15 mouse cellular contexts compared by ENCODE assay signal in the genomic region with DNA sequence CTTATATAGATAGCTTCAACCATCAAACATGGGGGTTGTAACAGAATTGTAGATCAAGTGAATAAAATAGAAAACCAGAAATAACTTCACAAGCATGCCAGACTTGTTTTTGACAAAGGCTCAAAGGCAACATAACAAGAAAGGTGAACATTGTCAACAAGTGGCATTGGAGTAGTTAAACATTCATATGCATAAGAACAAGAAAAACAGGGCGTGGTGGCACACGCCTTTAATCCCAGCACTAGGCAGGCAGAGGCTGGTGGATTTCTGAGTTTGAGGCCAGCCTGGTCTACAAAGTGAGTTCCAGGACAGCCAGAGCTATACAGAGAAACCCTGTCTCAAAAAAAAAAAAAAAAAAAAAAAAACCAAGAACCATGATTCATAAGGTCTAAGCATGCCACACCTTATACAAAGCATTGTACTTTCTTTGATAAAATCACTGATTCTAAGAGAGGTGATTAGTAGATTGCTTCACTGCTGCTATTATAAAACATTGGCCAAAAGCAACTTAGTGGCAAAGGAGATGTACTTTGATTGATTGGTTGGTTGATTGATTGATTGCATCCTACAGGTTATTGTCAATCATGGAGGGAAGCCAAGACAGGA.
"Had no signal": no experiment of that assay in that cellular context is flagged by ENCODE, and none has a peak within 500 bp of the region (broad histone marks: within the 10 kb centered on the region; RNA-seq: fewer than 3 reads in every experiment).

No protein-coding gene starts in this region.

- H3K4me3 ChIP-seq: megakaryocyte, embryonic 14.5 days; midbrain, embryonic 13.5 days; midbrain, embryonic 15.5 days; neural tube, embryonic 12.5 days; stomach, embryonic 15.5 days had no signal

- H3K27me3 ChIP-seq: megakaryocyte, embryonic 14.5 days; midbrain, embryonic 13.5 days; midbrain, embryonic 15.5 days; neural tube, embryonic 12.5 days; stomach, embryonic 15.5 days had no signal

- H3K36me3 ChIP-seq: midbrain, embryonic 13.5 days; midbrain, embryonic 15.5 days; neural tube, embryonic 12.5 days; stomach, embryonic 15.5 days had no signal

- H3K4me1 ChIP-seq: megakaryocyte, embryonic 14.5 days; midbrain, embryonic 13.5 days; midbrain, embryonic 15.5 days; neural tube, embryonic 12.5 days; stomach, embryonic 15.5 days had no signal

- DNase-seq: lung, adult 18-20 months; lung, embryonic 14.5 days; lung, postnatal 10 days; right cerebral cortex, postnatal 14 days; thymus, adult 2 months; thymus, postnatal 25 days; thymus, postnatal 4 days had no signal

- H3K4me2 ChIP-seq: lung, embryonic 14.5 days; midbrain, embryonic 11.5 days; midbrain, embryonic 13.5 days; midbrain, embryonic 15.5 days; neural tube, embryonic 12.5 days; stomach, embryonic 15.5 days had no signal

- H3K27ac ChIP-seq: macrophage; midbrain, embryonic 13.5 days; midbrain, embryonic 15.5 days; neural tube, embryonic 12.5 days; stomach, embryonic 15.5 days; stomach, postnatal 0 days had no signal

- H3K9me3 ChIP-seq: midbrain, embryonic 13.5 days; midbrain, embryonic 15.5 days; neural tube, embryonic 12.5 days; stomach, embryonic 15.5 days had no signal

- ATAC-seq: midbrain, embryonic 13.5 days; midbrain, embryonic 15.5 days had no signal

- H3K9ac ChIP-seq: lung, embryonic 14.5 days; midbrain, embryonic 13.5 days; midbrain, embryonic 15.5 days; neural tube, embryonic 12.5 days; stomach, embryonic 15.5 days had no signal
